Mouse (Mus musculus): ENCODE data around the gene Inpp5b. TPM values are rescaled to one million over a fixed set of nuclear protein-coding genes. Genes with fewer than 3 reads are reported as not detected.

Inpp5b gene
- polyA plus RNA-seq, 1 experiment from 2014 or later: 26.1 TPM

GRCm38 (mm10) chr4:124773995-124774394, 32.3 kb downstream of the Inpp5b start:
- no peaks in the 10 kb centered on the region for H3K27me3 ChIP-seq
- WGBS: 92% methylated on average over 6 of the region's 6 CpGs
- no peak overlapping the region for H3K9ac ChIP-seq
- peaks cover 5% of the 10 kb centered on the region for H3K36me3 ChIP-seq
- no peaks in the 10 kb centered on the region for H3K9me3 ChIP-seq
- no peak overlapping the region for H3K4me2 ChIP-seq
- no peak for ATAC-seq (ENCODE audit: low FRiP score, low read depth)
- H3K4me3 ChIP-seq: no peak overlapping the region
- H3K27ac ChIP-seq (replicated peaks): no peak overlapping the region
- no peaks in the 10 kb centered on the region for H3K4me1 ChIP-seq (replicated peaks)

- no peak for ATAC-seq (ENCODE audit: low FRiP score, low read depth)
- Histone ChIP-seq H3K4me3 (no peak overlapping the region), H3K4me2 (no peak overlapping the region), H3K9me3 (no peaks in the 10 kb centered on the region), H3K27me3 (no peaks in the 10 kb centered on the region), H3K9ac (no peak overlapping the region), H3K4me1 (replicated peaks) (no peaks in the 10 kb centered on the region), H3K36me3 (peaks cover 10% of the 10 kb centered on the region), H3K27ac (replicated peaks) (no peak overlapping the region)
- WGBS: 80% methylated on average over 2 of the region's 2 CpGs
Measured at GRCm38 (mm10) chr4:124774429-124774828, 32.8 kb downstream of the Inpp5b start.

- Histone ChIP-seq H3K4me3 (no peak overlapping the region), H3K9ac (no peak overlapping the region), H3K9me3 (no peaks in the 10 kb centered on the region), H3K36me3 (peaks cover 65% of the 10 kb centered on the region), H3K4me1 (replicated peaks) (no peaks in the 10 kb centered on the region), H3K4me2 (no peak overlapping the region), H3K27me3 (no peaks in the 10 kb centered on the region), H3K27ac (replicated peaks) (no peak overlapping the region)
- WGBS: 90% methylated on average over 7 of the region's 7 CpGs
- ATAC-seq (ENCODE audit: low FRiP score, low read depth): no peak
Measured at GRCm38 (mm10) chr4:124781361-124781760, 39.7 kb downstream of the Inpp5b start.

GRCm38 (mm10) chr4:124782395-124782794, 40.7 kb downstream of the Inpp5b start:
- Histone ChIP-seq H3K27ac (replicated peaks) (no peak overlapping the region), H3K4me1 (replicated peaks) (no peaks in the 10 kb centered on the region), H3K36me3 (peaks cover 75% of the 10 kb centered on the region), H3K9me3 (no peaks in the 10 kb centered on the region), H3K4me3 (no peak overlapping the region), H3K9ac (no peak overlapping the region), H3K27me3 (no peaks in the 10 kb centered on the region), H3K4me2 (no peak overlapping the region)
- WGBS: 95% methylated on average over 8 of the region's 8 CpGs
- ATAC-seq (ENCODE audit: low FRiP score, low read depth): no peak

- H3K4me3 ChIP-seq: no peak overlapping the region
- H3K4me2 ChIP-seq: no peak overlapping the region
- H3K27ac ChIP-seq (replicated peaks): no peak overlapping the region
- WGBS: 85% methylated on average over 8 of the region's 8 CpGs
- no peak overlapping the region for H3K9ac ChIP-seq
- peaks cover 83% of the 10 kb centered on the region for H3K36me3 ChIP-seq
- H3K27me3 ChIP-seq: no peaks in the 10 kb centered on the region
- no peak for ATAC-seq (ENCODE audit: low FRiP score, low read depth)
- H3K4me1 ChIP-seq (replicated peaks): no peaks in the 10 kb centered on the region
- H3K9me3 ChIP-seq: no peaks in the 10 kb centered on the region
Measured at GRCm38 (mm10) chr4:124783937-124784336, 42.3 kb downstream of the Inpp5b start.

- no peak overlapping the region for H3K4me2 ChIP-seq
- no peak overlapping the region for H3K27ac ChIP-seq (replicated peaks)
- peaks cover 82% of the 10 kb centered on the region for H3K36me3 ChIP-seq
- no peak for ATAC-seq (ENCODE audit: low FRiP score, low read depth)
- H3K4me3 ChIP-seq: no peak overlapping the region
- H3K4me1 ChIP-seq (replicated peaks): no peaks in the 10 kb centered on the region
- H3K9ac ChIP-seq: no peak overlapping the region
- no peaks in the 10 kb centered on the region for H3K9me3 ChIP-seq
- no peaks in the 10 kb centered on the region for H3K27me3 ChIP-seq
- WGBS: 83% methylated on average over 4 of the region's 4 CpGs
Measured at GRCm38 (mm10) chr4:124790013-124790412, 48.4 kb downstream of the Inpp5b start.

- ATAC-seq (ENCODE audit: low FRiP score, low read depth): no peak
- Histone ChIP-seq H3K4me3 (no peak overlapping the region), H3K4me2 (no peak overlapping the region), H3K4me1 (replicated peaks) (no peaks in the 10 kb centered on the region), H3K27ac (replicated peaks) (no peak overlapping the region), H3K27me3 (no peaks in the 10 kb centered on the region), H3K36me3 (peaks cover 72% of the 10 kb centered on the region), H3K9me3 (no peaks in the 10 kb centered on the region), H3K9ac (no peak overlapping the region)
- 89% methylated on average over 8 of the region's 8 CpGs for WGBS
Measured at GRCm38 (mm10) chr4:124792114-124792513, 50.5 kb downstream of the Inpp5b start.

- Histone ChIP-seq H3K9me3 (no peaks in the 10 kb centered on the region), H3K4me3 (no peak overlapping the region), H3K4me2 (no peak overlapping the region), H3K36me3 (peaks cover 63% of the 10 kb centered on the region), H3K4me1 (replicated peaks) (no peaks in the 10 kb centered on the region), H3K9ac (no peak overlapping the region), H3K27ac (replicated peaks) (no peak overlapping the region), H3K27me3 (no peaks in the 10 kb centered on the region)
- 91% methylated on average over 8 of the region's 8 CpGs for WGBS
- no peak for ATAC-seq (ENCODE audit: low FRiP score, low read depth)
Measured at GRCm38 (mm10) chr4:124796141-124796540, 54.5 kb downstream of the Inpp5b start.

GRCm38 (mm10) chr4:124796913-124797312, 55.3 kb downstream of the Inpp5b start:
- Histone ChIP-seq H3K9ac (no peak overlapping the region), H3K36me3 (peaks cover 55% of the 10 kb centered on the region), H3K4me2 (no peak overlapping the region), H3K27ac (replicated peaks) (no peak overlapping the region), H3K9me3 (no peaks in the 10 kb centered on the region), H3K4me3 (no peak overlapping the region), H3K4me1 (replicated peaks) (peaks cover 6% of the 10 kb centered on the region), H3K27me3 (no peaks in the 10 kb centered on the region)
- ATAC-seq (ENCODE audit: low FRiP score, low read depth): no peak
- WGBS: 96% methylated on average over 2 of the region's 2 CpGs

GRCm38 (mm10) chr4:124801552-124802308, 60.1 kb downstream of the Inpp5b start, which contains the start of gene Mtf1:
Gene Mtf1, plus strand, starts transcription at chr4:124802104.
- H3K9me3 ChIP-seq: no peaks in the 10 kb centered on the region
- peak within 1 kb of the TSS; percentile 94 for H3K27ac ChIP-seq (replicated peaks)
- peak; percentile 64 for ATAC-seq (ENCODE audit: low FRiP score, low read depth)
- H3K4me2 ChIP-seq: peak within 1 kb of the TSS; percentile 78
- H3K4me3 ChIP-seq: peak within 1 kb of the TSS; percentile 87
- peak within 1 kb of the TSS; percentile 83 for H3K9ac ChIP-seq
- no peaks in the 10 kb centered on the region for H3K27me3 ChIP-seq
- 2% methylated on average over 21 of the region's 21 CpGs for WGBS
- peaks cover 41% of the 10 kb centered on the region for H3K36me3 ChIP-seq
- peaks cover 15% of the 10 kb centered on the region for H3K4me1 ChIP-seq (replicated peaks)

GRCm38 (mm10) chr4:124802309-124803260, 60.9 kb downstream of the Inpp5b start:
- WGBS: 2% methylated on average over 53 of the region's 53 CpGs
- ATAC-seq (ENCODE audit: low FRiP score, low read depth): peak; percentile 99
- H3K4me3 ChIP-seq: peak overlapping the region; percentile 87
- peaks cover 45% of the 10 kb centered on the region for H3K36me3 ChIP-seq
- peak overlapping the region; percentile 83 for H3K9ac ChIP-seq
- peak overlapping the region; percentile 94 for H3K27ac ChIP-seq (replicated peaks)
- H3K4me2 ChIP-seq: peak overlapping the region; percentile 78
- H3K4me1 ChIP-seq (replicated peaks): peaks cover 15% of the 10 kb centered on the region
- no peaks in the 10 kb centered on the region for H3K27me3 ChIP-seq
- H3K9me3 ChIP-seq: no peaks in the 10 kb centered on the region

GRCm38 (mm10) chr4:124803406-124803805, 61.8 kb downstream of the Inpp5b start:
- Histone ChIP-seq H3K27ac (replicated peaks) (no peak overlapping the region), H3K36me3 (peaks cover 40% of the 10 kb centered on the region), H3K4me3 (peak overlapping the region; percentile 87), H3K9ac (no peak overlapping the region), H3K27me3 (no peaks in the 10 kb centered on the region), H3K4me1 (replicated peaks) (peaks cover 15% of the 10 kb centered on the region), H3K4me2 (peak overlapping the region; percentile 78), H3K9me3 (no peaks in the 10 kb centered on the region)
- WGBS: 82% methylated on average over 6 of the region's 6 CpGs
- ATAC-seq (ENCODE audit: low FRiP score, low read depth): no peak

All from hindbrain, embryonic 15.5 days (tissue).